Mouse (Mus musculus) liver, postnatal 0 days (tissue): ENCODE measurements around the gene Rpf1. TPM values are rescaled to one million over a fixed set of nuclear protein-coding genes. Genes with fewer than 3 reads are reported as not detected.

ENCODE experiments used
- ATAC-seq: fragments of 200-750 bp; cut with Nextera tagmentation; 2 replicates; pipeline ENCODE4 v1.8.0; 2017; ENCODE audit warnings: mild to moderate bottlenecking, moderate library complexity
- DNase-seq: peaks from one replicate; pipeline ENCODE4 v3.0.0-alpha.2; 2016
- H3K27ac ChIP-seq: fragments of 300-500 bp; sonication (generic); 2 replicates; pipeline ENCODE4 v1.5.1; 2014; ENCODE audit warnings: antibody characterized with exemption, moderate library complexity, mild to moderate bottlenecking, low read depth
- H3K27me3 ChIP-seq: fragments of 300-500 bp; sonication (generic); 2 replicates; pipeline ENCODE4 v1.6.1; 2014; ENCODE audit warnings: low read length, control low read depth, mixed read lengths; ENCODE audit not compliant: insufficient read depth
- H3K36me3 ChIP-seq: fragments of 300-500 bp; sonication (generic); replicated peaks from 2 replicates; pipeline ENCODE4 v1.6.1; 2014; ENCODE audit warnings: mild to moderate bottlenecking, control low read depth, low read length, moderate library complexity, mixed read lengths; ENCODE audit not compliant: insufficient read depth
- H3K4me1 ChIP-seq: fragments of 300-500 bp; sonication (generic); 2 replicates; pipeline ENCODE4 v1.6.1; 2014; ENCODE audit warnings: antibody characterized with exemption, mild to moderate bottlenecking, control low read depth; ENCODE audit not compliant: insufficient read depth
- H3K4me2 ChIP-seq: fragments of 300-500 bp; sonication (generic); 2 replicates; pipeline ENCODE4 v1.6.1; 2014; ENCODE audit warnings: low read depth, mild to moderate bottlenecking, low read length, moderate library complexity, mixed read lengths
- H3K4me3 ChIP-seq: fragments of 300-500 bp; sonication (generic); 2 replicates; pipeline ENCODE4 v1.5.1; 2014; ENCODE audit warnings: low read depth, low read length
- H3K9ac ChIP-seq: fragments of 300-500 bp; sonication (generic); replicated peaks from 2 replicates; pipeline ENCODE4 v1.6.1; 2014; ENCODE audit warnings: mild to moderate bottlenecking, moderate library complexity
- H3K9me3 ChIP-seq: fragments of 300-500 bp; sonication (generic); 2 replicates; pipeline ENCODE4 v1.6.1; 2016; ENCODE audit warnings: mild to moderate bottlenecking, control low read depth, low read length, mixed read lengths
- CTCF ChIP-seq: sonication (generic); IDR thresholded peaks from 2 replicates; pipeline ENCODE4 v1.5.1; 2016; ENCODE audit warnings: antibody characterized with exemption, low read depth
- EP300 ChIP-seq: IDR thresholded peaks from 2 replicates; pipeline ENCODE4 v1.6.1; 2016; ENCODE audit warnings: antibody characterized with exemption, low read depth, mild to moderate bottlenecking
- WGBS: fragments of 180-500 bp; shearing (Covaris S2); extraction: QIAGEN DNeasy Blood & Tissue Kit; methylation state at CpG from one replicate; pipeline ENCODE4 v1.1.7; 2014; ENCODE audit not compliant: insufficient replicate concordance; 5-methylcytosine and 5-hydroxymethylcytosine counted together
- polyA plus RNA-seq: library from polyadenylated mRNA; unstranded; fragments of >200 nt; fragmentation: Nextera tagmentation; extraction: Ambion mirVana; gene quantifications from 2 replicates; pipeline ENCODE4 v1.2.1, GENCODE M21; 2015

Gene Rpf1
- polyA plus RNA-seq: 24.0 and 24.6 TPM in 2 replicates

DNA sequence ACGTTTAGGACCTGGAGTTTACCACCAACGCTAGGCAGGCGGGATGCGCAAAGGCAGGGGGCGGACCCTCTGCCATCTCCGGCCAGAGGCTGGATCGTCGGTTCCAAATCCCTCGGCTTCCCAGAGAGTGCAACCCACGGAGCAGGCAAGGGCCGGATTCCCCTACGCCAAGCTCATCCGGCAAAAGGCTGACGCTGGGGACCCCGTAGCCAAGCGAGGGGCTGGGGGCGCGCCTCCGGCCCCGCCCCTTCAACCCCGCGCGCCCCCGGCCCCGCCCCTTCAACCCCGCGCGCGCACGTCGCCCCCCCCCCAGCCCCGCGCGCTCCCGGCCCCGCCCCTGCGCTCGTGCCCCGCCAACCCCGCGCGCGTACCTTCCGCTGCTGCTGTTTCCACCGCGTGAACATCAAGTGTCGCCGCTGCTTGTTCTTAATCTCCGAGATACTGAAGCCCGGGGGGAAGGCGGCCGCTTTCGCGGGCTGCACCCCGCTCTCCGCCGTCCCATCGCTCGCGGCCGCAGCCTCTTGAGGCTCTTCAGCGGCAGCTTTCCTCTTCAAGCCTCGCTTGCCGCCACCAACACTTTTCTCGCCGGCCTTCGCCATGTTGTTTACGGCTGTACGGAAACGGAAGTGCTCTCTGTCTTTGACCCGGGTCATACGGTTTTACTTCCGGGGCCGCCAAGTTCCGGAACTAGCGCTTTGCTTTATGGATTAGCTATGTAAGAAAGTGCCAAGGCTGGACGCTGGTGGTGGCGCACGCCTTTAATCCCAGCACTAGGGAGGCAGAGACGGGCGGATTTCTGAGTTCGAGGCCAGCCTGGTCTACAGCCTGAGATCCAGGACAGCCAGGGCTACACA lies at the start of gene Rpf1:
Rpf1 (minus strand) TSS at position 632 of the 854 bp plus-strand sequence.
- DNase-seq (peak; percentile 88), ATAC-seq (peak; percentile 96)
- Histone ChIP-seq H3K36me3 (peaks cover 18% of the 10 kb centered on the region), H3K9me3 (no peaks in the 10 kb centered on the region), H3K4me2 (peak within 1 kb of the TSS; percentile 87), H3K9ac (peak within 1 kb of the TSS; percentile 72), H3K4me1 (peaks cover 7% of the 10 kb centered on the region), H3K27me3 (no peaks in the 10 kb centered on the region), H3K27ac (peak within 1 kb of the TSS; percentile 94), H3K4me3 (peak within 1 kb of the TSS; percentile 67)
- under 1% methylated on average over 52 of the region's 82 CpGs for WGBS
- TF ChIP-seq CTCF: no peak
- TF ChIP-seq EP300: peak; percentile 76

DNA sequence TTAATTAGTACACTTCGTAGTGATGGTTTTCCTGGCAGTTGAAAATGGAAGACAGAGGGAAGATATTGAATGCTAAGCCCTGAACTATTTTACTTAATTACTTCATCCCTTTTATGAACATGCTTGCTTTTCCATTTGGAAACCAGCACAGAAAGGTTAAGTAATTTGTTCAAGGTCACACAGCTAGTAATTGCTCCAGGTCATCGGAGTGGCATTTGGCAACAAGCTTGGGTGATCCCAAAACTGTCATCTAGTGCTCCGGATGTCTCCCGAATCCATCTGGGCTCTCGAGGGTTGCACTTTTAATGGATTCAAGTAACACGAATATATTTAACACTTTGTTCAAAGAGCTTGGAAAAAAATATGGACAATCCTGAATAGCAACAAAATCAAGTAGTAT lies 49.7 kb upstream of the Rpf1 start:
- H3K27ac ChIP-seq: peak overlapping the region; percentile 72
- WGBS: 67% methylated on average over 6 of the region's 6 CpGs
- H3K27me3 ChIP-seq: no peaks in the 10 kb centered on the region
- H3K36me3 ChIP-seq: no peaks in the 10 kb centered on the region
- peaks cover 5% of the 10 kb centered on the region; the same call in 1 of the 2 replicates for H3K4me1 ChIP-seq
- H3K9ac ChIP-seq: no peak overlapping the region
- H3K4me2 ChIP-seq: peak overlapping the region; percentile 22; the same call in 1 of the 2 replicates
- no peaks in the 10 kb centered on the region for H3K9me3 ChIP-seq
- TF ChIP-seq EP300 (no peak), CTCF (no peak)
- DNase-seq (no peak), ATAC-seq (no peak)
- H3K4me3 ChIP-seq: no peak overlapping the region

DNA sequence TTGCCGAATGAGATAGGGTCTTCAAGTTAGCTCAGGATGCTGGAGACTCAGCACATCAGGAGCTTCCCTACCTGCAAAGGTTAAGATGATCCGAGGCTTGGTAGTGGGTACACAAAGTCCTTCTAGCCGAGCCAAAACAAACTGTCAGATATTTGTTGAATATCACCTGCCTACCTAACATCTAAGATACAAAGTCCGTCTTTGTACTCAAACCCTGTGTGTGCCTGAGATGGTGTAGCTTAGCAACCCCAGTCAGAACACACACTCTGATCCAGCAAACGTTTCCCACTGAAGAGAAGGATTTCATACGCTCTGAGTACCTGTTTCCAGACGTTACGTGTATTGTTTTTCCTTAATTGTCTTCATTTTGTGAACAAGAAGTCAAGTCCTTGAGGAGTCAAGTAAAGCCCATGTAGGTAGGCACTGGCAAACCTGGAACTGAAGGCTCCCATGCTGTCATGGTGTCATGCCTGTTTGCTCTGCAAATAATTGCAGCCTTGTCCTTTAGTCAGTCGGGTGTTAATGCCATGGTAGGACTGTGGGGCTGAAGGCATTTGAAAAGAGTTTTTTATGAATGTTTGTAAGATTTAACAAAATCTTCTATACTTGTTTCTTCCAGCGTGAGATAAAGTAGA lies 49.0 kb upstream of the Rpf1 start, which contains the start of gene Uox:
Uox (plus strand) TSS at position 279 of the 635 bp plus-strand sequence.
- ATAC-seq (peak; percentile 87), DNase-seq (no peak)
- Histone ChIP-seq H3K27ac (peak within 1 kb of the TSS; percentile 72), H3K9ac (no peak within 1 kb of the TSS), H3K36me3 (no peaks in the 10 kb centered on the region), H3K4me1 (peaks cover 5% of the 10 kb centered on the region; the same call in 1 of the 2 replicates), H3K27me3 (no peaks in the 10 kb centered on the region), H3K4me3 (no peak within 1 kb of the TSS), H3K4me2 (peak within 1 kb of the TSS; percentile 22; the same call in 1 of the 2 replicates), H3K9me3 (no peaks in the 10 kb centered on the region)
- WGBS: 45% methylated on average over 10 of the region's 10 CpGs
- TF ChIP-seq CTCF (no peak), EP300 (peak; percentile 25; the same call in 1 of the 2 replicates)

GRCm38 (mm10) chr3:146569594-146569993 lies 48.4 kb upstream of the Rpf1 start:
- TF ChIP-seq CTCF (no peak), EP300 (no peak)
- H3K4me3 ChIP-seq: no peak overlapping the region
- peaks cover 5% of the 10 kb centered on the region; the same call in 1 of the 2 replicates for H3K4me1 ChIP-seq
- H3K27me3 ChIP-seq: no peaks in the 10 kb centered on the region
- no peaks in the 10 kb centered on the region for H3K36me3 ChIP-seq
- peak overlapping the region; percentile 71 for H3K27ac ChIP-seq
- WGBS: 58% methylated on average over 3 of the region's 3 CpGs
- H3K4me2 ChIP-seq: no peak overlapping the region
- ATAC-seq (no peak), DNase-seq (no peak)
- H3K9ac ChIP-seq: no peak overlapping the region
- no peaks in the 10 kb centered on the region for H3K9me3 ChIP-seq

DNA sequence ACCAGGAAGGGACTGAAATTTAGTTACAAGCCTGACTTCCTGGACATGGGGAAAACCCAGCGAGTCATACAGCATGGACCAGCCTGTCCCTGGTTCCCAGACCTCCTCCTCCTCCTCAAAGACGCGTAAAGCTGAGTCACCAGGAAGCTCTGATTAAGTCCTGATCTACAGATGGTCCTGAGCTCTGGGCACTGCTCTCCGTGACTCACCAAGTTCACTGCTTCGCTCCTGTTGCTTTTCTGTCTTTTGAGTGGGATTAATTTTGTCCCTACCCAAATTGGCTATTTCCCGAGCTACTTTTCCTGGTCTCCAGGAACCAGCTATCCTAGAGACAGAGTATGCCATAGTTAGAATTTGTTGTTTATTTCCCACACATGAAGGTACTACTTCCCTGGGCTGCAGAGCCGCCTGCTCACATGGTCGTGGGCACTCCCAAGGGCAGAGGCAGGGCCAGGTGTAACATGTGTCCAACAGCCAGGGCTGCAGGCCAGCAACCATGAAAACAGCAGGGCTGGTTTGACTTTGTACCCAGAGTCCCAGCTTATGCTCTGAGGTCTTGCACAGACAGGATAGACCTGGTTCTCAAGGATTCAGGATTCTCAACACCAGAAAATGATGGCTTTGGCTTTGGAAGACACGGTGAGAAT lies 46.8 kb upstream of the Rpf1 start:
- Histone ChIP-seq H3K4me2 (no peak overlapping the region), H3K9ac (peak overlapping the region; percentile 22; the same call in 1 of the 2 replicates), H3K9me3 (no peaks in the 10 kb centered on the region), H3K4me1 (peaks cover 5% of the 10 kb centered on the region; the same call in 1 of the 2 replicates), H3K36me3 (no peaks in the 10 kb centered on the region), H3K27me3 (no peaks in the 10 kb centered on the region), H3K27ac (peak overlapping the region; percentile 81), H3K4me3 (no peak overlapping the region)
- WGBS: 54% methylated on average over 9 of the region's 9 CpGs
- peak; percentile 55 for DNase-seq
- ATAC-seq: peak; percentile 68
- TF ChIP-seq EP300 (no peak), CTCF (no peak)
